Mouse (Mus musculus) layer of hippocampus, adult 8-10 months (tissue): ENCODE data around the gene Rln3. TPM values are rescaled to one million over a fixed set of nuclear protein-coding genes. Genes with fewer than 3 reads are reported as not detected.

Experiments
- DNase-seq, 2 experiments: peaks; one replicate each; pipeline ENCODE4 v3.0.0; 2022; ENCODE audit warnings: low spot score in 2 of 2
- microRNA-seq, 2 experiments: library from miRNA; unstranded; fragments of <30 nt; microRNA quantifications; one replicate each; pipeline ENCODE4 v1.2.0; 2022
- total RNA-seq, 4 experiments: library from RNA; stranded (reverse); gene quantifications; 2 replicates each; pipeline ENCODE4 v1.2.4; 2022

The Rln3 gene
- total RNA-seq, 4 experiments from 2014 or later, result not detected

- no peak for DNase-seq
Observed at GRCm38 (mm10) chr8:83997511-83998141, 47.2 kb downstream of the Rln3 start, which contains the start of gene Samd1. Gene Samd1 (plus strand): TSS chr8:83997672.

- peak; percentile 66 to 73 for DNase-seq
Observed at GRCm38 (mm10) chr8:83996567-83997505, 48.0 kb downstream of the Rln3 start.

GRCm38 (mm10) chr8:83995973-83996372 is 48.8 kb downstream of the Rln3 start:
- no peak for DNase-seq

- no peak for DNase-seq
Observed at GRCm38 (mm10) chr8:83994030-83994429, 50.8 kb downstream of the Rln3 start.

Small RNA genes lying within 50 kb of the gene (microRNA-seq; reads per million reads assigned to microRNA genes)
- gene Mir1199 (0.64 to 0.76 reads per million in 2 experiments), gene Mir709 (0 reads per million in 2 experiments), gene Mir8111 (7.3 to 8.3 reads per million in 2 experiments)

Other genes with a start within 250 kb of the Rln3 start
- gene Adgrl1, start 144.9 kb downstream of the Rln3 start, total RNA-seq, result 100 to 1,000 TPM; 287 to 307 (median 299) TPM
- 1 to 10 TPM in 1 of 4 experiments, under 1 TPM in 3; 0.22 to 1.1 (median 0.66) TPM for gene Gm10644, start 89.8 kb downstream of the Rln3 start, total RNA-seq
- 1 to 10 TPM in 1 of 4 experiments, under 1 TPM in 3; 0.63 to 1.1 (median 0.75) TPM for gene Asf1b, start 89.5 kb downstream of the Rln3 start, total RNA-seq
- 100 to 1,000 TPM; 246 to 260 (median 252) TPM for gene Prkaca, start 72.0 kb downstream of the Rln3 start, total RNA-seq
- 10 to 100 TPM; 37.6 to 42.8 (median 40.0) TPM for gene Samd1, start 47.3 kb downstream of the Rln3 start, total RNA-seq
- gene 1700067K01Rik, start 43.5 kb downstream of the Rln3 start, total RNA-seq, result under 1 TPM in 1 of 4 experiments, not detected in 3; 0.39 TPM
- 1 to 10 TPM; 1.0 to 2.3 (median 1.5) TPM for gene 2210011C24Rik, start 32.8 kb downstream of the Rln3 start, total RNA-seq
- gene Palm3, start 23.5 kb downstream of the Rln3 start, total RNA-seq, result 1 to 10 TPM; 3.3 to 5.0 (median 4.2) TPM
- 1 to 10 TPM; 1.5 to 2.7 (median 1.8) TPM for gene Il27ra, start 2.4 kb downstream of the Rln3 start, total RNA-seq
- gene Gm10643, start 20.1 kb upstream of the Rln3 start, total RNA-seq, result 1 to 10 TPM; 3.4 to 7.1 (median 5.4) TPM
- gene Rfx1, start 21.8 kb upstream of the Rln3 start, total RNA-seq, result 10 to 100 TPM; 24.6 to 34.1 (median 28.3) TPM
- gene Dcaf15, start 59.8 kb upstream of the Rln3 start, total RNA-seq, result 10 to 100 TPM; 18.9 to 21.6 (median 19.3) TPM
- not detected for gene Podnl1, start 81.0 kb upstream of the Rln3 start, total RNA-seq
- gene Cc2d1a, start 102.9 kb upstream of the Rln3 start, total RNA-seq, result 10 to 100 TPM; 54.1 to 61.7 (median 57.8) TPM
- 1 to 10 TPM; 2.1 to 3.5 (median 2.6) TPM for gene 4930432K21Rik, start 103.0 kb upstream of the Rln3 start, total RNA-seq
- 1 to 10 TPM; 1.0 to 3.7 (median 2.8) TPM for gene Nanos3, start 140.2 kb upstream of the Rln3 start, total RNA-seq
- 10 to 100 TPM; 15.1 to 17.6 (median 16.6) TPM for gene Zswim4, start 192.1 kb upstream of the Rln3 start, total RNA-seq
- gene D8Ertd738e, start 204.7 kb upstream of the Rln3 start, total RNA-seq, result 100 to 1,000 TPM in 2 of 4 experiments, 10 to 100 TPM in 2; 94.5 to 137 (median 106) TPM
- 10 to 100 TPM; 17.8 to 25.8 (median 20.0) TPM for gene Mri1, start 212.3 kb upstream of the Rln3 start, total RNA-seq
- 10 to 100 TPM; 22.7 to 30.9 (median 27.0) TPM for gene Ccdc130, start 225.4 kb upstream of the Rln3 start, total RNA-seq